Comparison of ENCODE assay signal across 7 mouse cellular contexts in the genomic region with DNA sequence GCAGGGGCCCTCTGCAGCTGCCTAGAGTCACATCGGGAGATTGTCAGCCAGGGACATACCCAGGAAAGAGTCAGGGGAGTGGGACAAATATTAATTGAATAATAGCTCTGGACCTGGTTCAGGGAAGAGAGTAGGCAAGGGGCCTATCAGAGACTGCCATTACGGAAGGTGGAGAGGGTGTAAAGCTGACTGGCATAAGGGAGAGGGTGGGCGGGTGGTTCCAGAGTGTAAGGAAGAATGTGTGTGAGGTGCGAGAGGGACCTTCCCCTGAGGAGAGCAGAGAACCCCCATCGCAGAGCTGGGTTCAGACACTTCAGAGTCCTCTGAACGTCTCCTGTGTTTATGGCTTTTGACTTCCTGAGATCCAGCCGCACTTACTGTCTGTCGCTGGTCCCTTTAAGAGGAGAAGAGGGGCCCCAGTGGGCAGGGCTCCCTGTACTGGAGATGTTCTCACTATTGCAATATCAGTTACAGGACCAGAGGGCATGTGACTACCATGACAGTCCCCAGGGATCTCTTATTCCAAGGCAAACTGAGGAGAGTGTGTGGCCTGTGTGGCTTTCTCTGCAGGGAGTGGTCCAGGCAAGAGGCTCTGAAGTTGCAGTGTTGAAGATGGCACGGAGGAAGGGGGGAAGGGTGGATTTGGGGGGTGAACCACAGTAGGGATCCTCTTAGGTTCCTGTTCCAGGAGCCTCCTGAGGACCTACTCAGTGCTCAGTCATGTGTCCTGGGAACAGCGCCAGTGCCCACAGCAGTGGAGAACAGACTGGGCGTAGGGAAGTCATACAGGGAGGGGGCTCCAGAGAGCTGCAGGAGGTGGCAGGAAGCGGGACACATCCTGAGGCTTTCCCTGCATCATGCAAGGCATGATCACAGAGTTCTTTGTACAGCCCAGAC. TPM values are rescaled to one million over a fixed set of nuclear protein-coding genes. Genes with fewer than 3 reads are reported as not detected.
A peak's percentile ranks its signal among the peaks of the same experiment; 100 is the strongest.
DNase-seq lines count a peak whose midpoint lies in the region; ATAC-seq and TF ChIP-seq lines count a peak whose summit lies in the region.

No protein-coding gene starts in this region.

- no peaks in the 10 kb centered on the region for H3K9me3 ChIP-seq in kidney, embryonic 16.5 days (ENCODE audit: low read length)
- H3K9me3 ChIP-seq in hindbrain, embryonic 15.5 days, result no peaks in the 10 kb centered on the region

- H3K9ac ChIP-seq in kidney, embryonic 16.5 days (replicated peaks; ENCODE audit: low read length), result peak overlapping the region; percentile 46; the same call in 1 of the 2 replicates
- no peak overlapping the region for H3K9ac ChIP-seq in hindbrain, embryonic 15.5 days

- H3K4me3 ChIP-seq in kidney, embryonic 16.5 days (ENCODE audit: low read length), result no peak overlapping the region
- H3K4me3 ChIP-seq in bone marrow, adult 2 months (replicated peaks; ENCODE audit: control insufficient read depth, low read depth, low read length), result no peak overlapping the region
- H3K4me3 ChIP-seq in hindbrain, embryonic 15.5 days, result no peak overlapping the region

- H3K4me2 ChIP-seq in kidney, embryonic 16.5 days (replicated peaks; ENCODE audit: low read depth, low read length), result peak overlapping the region; percentile 37
- H3K4me2 ChIP-seq in hindbrain, embryonic 15.5 days, result no peak overlapping the region; the same call in 1 of the 2 replicates

- no peaks in the 10 kb centered on the region for H3K36me3 ChIP-seq in kidney, embryonic 16.5 days (ENCODE audit: insufficient read depth, low read length)
- H3K36me3 ChIP-seq in hindbrain, embryonic 15.5 days, result no peaks in the 10 kb centered on the region

- peaks cover 22% of the 10 kb centered on the region for H3K4me1 ChIP-seq in kidney, embryonic 16.5 days (ENCODE audit: insufficient read depth, low read length)
- no peaks in the 10 kb centered on the region; the same call in none of the 2 replicates for H3K4me1 ChIP-seq in bone marrow, adult 2 months (ENCODE audit: control insufficient read depth, insufficient read depth, low read length)
- peaks cover 5% of the 10 kb centered on the region; the same call in 1 of the 2 replicates for H3K4me1 ChIP-seq in hindbrain, embryonic 15.5 days (replicated peaks)

- TF ChIP-seq CTCF in bone marrow, adult 2 months (IDR thresholded peaks at IDR 0.05; ENCODE audit: control insufficient read depth, insufficient read depth, low read length), result no peak

- WGBS in kidney, embryonic 16.5 days, result 23% methylated on average over 12 of the region's 12 CpGs
- WGBS in bone marrow, adult 2 months, result 24% methylated on average over 12 of the region's 12 CpGs
- WGBS in hindbrain, embryonic 15.5 days, result 51% methylated on average over 12 of the region's 12 CpGs

- no peak for DNase-seq in kidney, adult 18-20 months
- no peak for DNase-seq in thymus, postnatal 4 days
- no peak for DNase-seq in cerebellum, adult 8-10 months

- no peak for TF ChIP-seq POLR2A in bone marrow, adult 2 months (IDR thresholded peaks at IDR 0.05; ENCODE audit: borderline replicate concordance, control insufficient read depth, low read depth, low read length)

- no peaks in the 10 kb centered on the region for H3K27me3 ChIP-seq in kidney, embryonic 16.5 days (ENCODE audit: insufficient read depth, low read length)
- 0 out of 2 replicates have a peak, but pooled peaks cover 4% of the 10 kb centered on the region for H3K27me3 ChIP-seq in hindbrain, embryonic 15.5 days

- H3K27ac ChIP-seq in kidney, embryonic 16.5 days (ENCODE audit: low read length), result peak overlapping the region; percentile 46
- H3K27ac ChIP-seq in bone marrow, adult 2 months (ENCODE audit: control insufficient read depth, insufficient read depth, low read depth, low read length, poor library complexity), result 0 out of 2 replicates have a peak overlapping the region, but pooled peaks have one; percentile 2
- no peak overlapping the region for H3K27ac ChIP-seq in hindbrain, embryonic 15.5 days (replicated peaks)

- peak; percentile 73 for ATAC-seq in kidney, embryonic 16.5 days (ENCODE audit: low FRiP score, low TSS enrichment)
- 0 out of 2 replicates have a peak, but pooled peaks have one; percentile 10 for ATAC-seq in hindbrain, embryonic 15.5 days (ENCODE audit: low FRiP score, low read depth)
- ATAC-seq in megakaryocyte progenitor cell, adult 5-6 weeks (replicated peaks; ENCODE audit: poor library complexity), result peak; percentile 26

RNA-seq across cellular contexts. Expression of gene Hsd17b14, which starts 7.2 kb away (rescaled TPM):
- polyA plus RNA-seq in kidney, embryonic 16.5 days (2015; fragmentation: Nextera tagmentation; extraction: Ambion mirVana), result 13.5 and 15.5 TPM in 2 replicates
- 5.7 TPM in 1 of 2 replicates, not detected in the other for polyA plus RNA-seq in bone marrow, adult 2 months (2011; ENCODE audit: insufficient read depth, insufficient read length, low replicate concordance, missing spikeins)
- polyA plus RNA-seq in hindbrain, embryonic 15.5 days (2015; fragmentation: Nextera tagmentation; extraction: Ambion mirVana), result 0.18 and 0.26 TPM in 2 replicates
- total RNA-seq in megakaryocyte progenitor cell, adult 5-6 weeks (2015), result 0.22 and 5.5 TPM in 2 replicates
- 1.2 and 8.2 TPM in 2 replicates for total RNA-seq in megakaryocyte progenitor cell, adult 5-6 weeks (2017)

RNA-seq across cellular contexts. Expression of gene Bcat2, which starts 8.1 kb away (rescaled TPM):
- polyA plus RNA-seq in kidney, embryonic 16.5 days (2015; fragmentation: Nextera tagmentation; extraction: Ambion mirVana), result 87.9 and 93.2 TPM in 2 replicates
- polyA plus RNA-seq in bone marrow, adult 2 months (2011; ENCODE audit: insufficient read depth, insufficient read length, low replicate concordance, missing spikeins), result 35.7 and 58.4 TPM in 2 replicates
- 22.2 and 22.7 TPM in 2 replicates for polyA plus RNA-seq in hindbrain, embryonic 15.5 days (2015; fragmentation: Nextera tagmentation; extraction: Ambion mirVana)
- 43.5 and 55.9 TPM in 2 replicates for total RNA-seq in megakaryocyte progenitor cell, adult 5-6 weeks (2015)
- 37.0 and 44.0 TPM in 2 replicates for total RNA-seq in megakaryocyte progenitor cell, adult 5-6 weeks (2017)

RNA-seq across cellular contexts. Expression of gene Plekha4, which starts 35.7 kb away (rescaled TPM):
- 4.4 and 5.3 TPM in 2 replicates for polyA plus RNA-seq in kidney, embryonic 16.5 days (2015; fragmentation: Nextera tagmentation; extraction: Ambion mirVana)
- 2.1 and 8.9 TPM in 2 replicates for polyA plus RNA-seq in bone marrow, adult 2 months (2011; ENCODE audit: insufficient read depth, insufficient read length, low replicate concordance, missing spikeins)
- 2.5 and 3.3 TPM in 2 replicates for polyA plus RNA-seq in hindbrain, embryonic 15.5 days (2015; fragmentation: Nextera tagmentation; extraction: Ambion mirVana)
- total RNA-seq in megakaryocyte progenitor cell, adult 5-6 weeks (2015), result 0.67 TPM in 1 of 2 replicates, not detected in the other
- 0.04 and 0.34 TPM in 2 replicates for total RNA-seq in megakaryocyte progenitor cell, adult 5-6 weeks (2017)

RNA-seq across cellular contexts. Expression of gene Ppp1r15a, which starts 35.8 kb away (rescaled TPM):
- 24.3 and 24.8 TPM in 2 replicates for polyA plus RNA-seq in kidney, embryonic 16.5 days (2015; fragmentation: Nextera tagmentation; extraction: Ambion mirVana)
- polyA plus RNA-seq in bone marrow, adult 2 months (2011; ENCODE audit: insufficient read depth, insufficient read length, low replicate concordance, missing spikeins), result 356 and 801 TPM in 2 replicates
- 13.8 and 14.4 TPM in 2 replicates for polyA plus RNA-seq in hindbrain, embryonic 15.5 days (2015; fragmentation: Nextera tagmentation; extraction: Ambion mirVana)
- 46.2 and 56.7 TPM in 2 replicates for total RNA-seq in megakaryocyte progenitor cell, adult 5-6 weeks (2015)
- 70.0 and 90.7 TPM in 2 replicates for total RNA-seq in megakaryocyte progenitor cell, adult 5-6 weeks (2017)

RNA-seq across cellular contexts. Expression of gene Nucb1, which starts 51.7 kb away (rescaled TPM):
- 295 and 299 TPM in 2 replicates for polyA plus RNA-seq in kidney, embryonic 16.5 days (2015; fragmentation: Nextera tagmentation; extraction: Ambion mirVana)
- 69.3 and 71.9 TPM in 2 replicates for polyA plus RNA-seq in bone marrow, adult 2 months (2011; ENCODE audit: insufficient read depth, insufficient read length, low replicate concordance, missing spikeins)
- 137 TPM in 2 replicates for polyA plus RNA-seq in hindbrain, embryonic 15.5 days (2015; fragmentation: Nextera tagmentation; extraction: Ambion mirVana)
- total RNA-seq in megakaryocyte progenitor cell, adult 5-6 weeks (2015), result 112 and 114 TPM in 2 replicates
- 387 and 408 TPM in 2 replicates for total RNA-seq in megakaryocyte progenitor cell, adult 5-6 weeks (2017)

Comparison
In these comparisons a context has a peak if more than half of its experiments do, and no peak if none do; other contexts are left out.
1. ATAC-seq: peak in every context shown above with its lines; median percentile 73 in kidney, embryonic 16.5 days; 26 in megakaryocyte progenitor cell, adult 5-6 weeks; 10 in hindbrain, embryonic 15.5 days.